Mouse (Mus musculus): ENCODE measurements at regions not wholly inside any gene's neighbourhood (a gene's known extent, or its start where the extent isn't known, plus 50 kb on each side); places are given as distances from the start of the nearest gene placed in this dataset.

GRCm38 (mm10) chr11:19427559-19427958, 408.8 kb upstream of the Meis1 start:
- H3K27ac ChIP-seq (ENCODE audit: insufficient read depth, low read length): no peak overlapping the region
- H3K9ac ChIP-seq (ENCODE audit: low read depth, poor library complexity, severe bottlenecking): no peak overlapping the region
- H3K27me3 ChIP-seq (ENCODE audit: control insufficient read depth, insufficient read depth, low read length, poor library complexity, severe bottlenecking): peaks cover 1% of the 10 kb centered on the region; the same call in 1 of the 2 replicates
- H3K9me3 ChIP-seq (replicated peaks; ENCODE audit: control insufficient read depth, insufficient read depth, low read length, poor library complexity, severe bottlenecking): no peaks in the 10 kb centered on the region
- H3K4me1 ChIP-seq (ENCODE audit: control insufficient read depth, insufficient read depth, low read length): no peaks in the 10 kb centered on the region
- no peaks in the 10 kb centered on the region for H3K36me3 ChIP-seq (ENCODE audit: control insufficient read depth, insufficient read depth, low read length, poor library complexity, severe bottlenecking)
- no peak overlapping the region for H3K4me3 ChIP-seq (ENCODE audit: low read depth, low read length)
- TF ChIP-seq EP300 (IDR thresholded peaks at IDR 0.05; ENCODE audit: insufficient read depth, low read depth, low read length): no peak
- no peak for TF ChIP-seq CTCF (IDR thresholded peaks at IDR 0.05; ENCODE audit: low read depth, low read length)
- no peak for TF ChIP-seq POLR2A (IDR thresholded peaks at IDR 0.05; ENCODE audit: insufficient read depth, low read length)

DNA sequence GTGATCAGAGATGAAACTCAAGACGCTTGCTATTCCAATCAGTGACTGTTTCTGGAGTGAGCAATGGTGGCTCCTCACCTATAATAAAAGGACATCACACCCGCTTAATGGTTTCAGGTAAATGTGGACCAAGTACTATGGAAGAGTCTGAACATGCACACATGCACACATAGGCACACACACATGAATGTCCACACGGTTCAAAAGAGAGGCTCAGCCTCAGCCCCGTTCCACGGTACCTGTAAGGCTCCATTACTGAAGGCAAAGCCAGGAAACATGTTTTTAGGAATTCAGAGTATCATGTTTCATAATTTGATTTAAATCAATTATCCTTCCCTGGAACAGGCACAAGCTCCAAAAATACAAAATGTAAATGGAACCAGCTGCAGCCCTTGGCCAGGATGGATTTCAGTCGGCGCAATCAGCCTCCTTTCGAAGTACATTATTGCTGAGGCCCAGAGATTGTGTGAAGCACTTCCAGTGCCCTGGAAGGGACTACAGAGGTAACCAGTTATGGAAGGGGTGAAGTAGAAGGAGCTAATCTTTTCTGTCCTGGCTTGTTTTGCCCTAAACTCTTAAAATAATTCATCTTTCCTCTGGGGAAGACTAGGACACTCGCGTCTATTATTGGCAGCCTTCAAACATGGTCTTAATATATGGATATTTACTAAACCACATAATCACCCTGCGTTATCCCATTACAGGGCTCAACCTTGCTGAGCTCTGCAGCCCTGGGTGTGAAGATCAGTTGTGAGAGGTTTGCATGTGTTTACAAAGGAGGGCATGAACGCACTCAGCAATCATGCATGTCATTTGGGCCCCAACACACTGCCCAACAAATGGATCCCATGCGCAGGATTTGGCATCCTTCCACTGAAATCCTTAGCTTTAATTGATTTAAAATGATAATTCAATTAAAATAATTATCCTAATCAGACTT, 415.2 kb upstream of the Meis1 start:
- Histone ChIP-seq H3K9ac (ENCODE audit: low read depth, poor library complexity, severe bottlenecking) (no peak overlapping the region), H3K4me3 (ENCODE audit: low read depth, low read length) (no peak overlapping the region), H3K4me1 (ENCODE audit: control insufficient read depth, insufficient read depth, low read length) (no peaks in the 10 kb centered on the region), H3K9me3 (replicated peaks; ENCODE audit: control insufficient read depth, insufficient read depth, low read length, poor library complexity, severe bottlenecking) (no peaks in the 10 kb centered on the region), H3K36me3 (ENCODE audit: control insufficient read depth, insufficient read depth, low read length, poor library complexity, severe bottlenecking) (no peaks in the 10 kb centered on the region), H3K27me3 (ENCODE audit: control insufficient read depth, insufficient read depth, low read length, poor library complexity, severe bottlenecking) (peaks cover 1% of the 10 kb centered on the region; the same call in 1 of the 2 replicates), H3K27ac (ENCODE audit: insufficient read depth, low read length) (no peak overlapping the region)
- no peak for TF ChIP-seq EP300 (IDR thresholded peaks at IDR 0.05; ENCODE audit: insufficient read depth, low read depth, low read length)
- TF ChIP-seq POLR2A (IDR thresholded peaks at IDR 0.05; ENCODE audit: insufficient read depth, low read length): no peak
- TF ChIP-seq CTCF (IDR thresholded peaks at IDR 0.05; ENCODE audit: low read depth, low read length): no peak

DNA sequence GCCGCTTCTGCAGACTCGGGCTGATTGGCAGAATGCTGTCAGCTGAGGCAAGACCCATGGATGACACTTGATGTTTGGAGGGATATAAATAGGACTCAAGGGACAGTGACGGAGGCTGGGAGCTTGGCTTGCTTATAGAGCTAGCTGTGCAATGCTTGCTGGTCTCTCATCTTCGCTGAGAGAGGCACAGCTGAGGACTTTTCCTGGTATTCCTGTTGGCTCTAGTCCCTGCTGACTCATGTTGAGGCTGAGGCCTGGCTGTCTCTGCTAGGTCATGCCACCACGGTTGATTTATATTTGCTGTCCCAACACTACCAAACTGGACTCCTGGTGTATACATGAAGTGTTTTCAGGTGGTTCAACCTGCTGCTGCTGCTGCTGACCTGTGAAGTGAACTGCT, 419.6 kb upstream of the Meis1 start:
- H3K9me3 ChIP-seq (replicated peaks; ENCODE audit: control insufficient read depth, insufficient read depth, low read length, poor library complexity, severe bottlenecking): no peaks in the 10 kb centered on the region
- no peak overlapping the region for H3K9ac ChIP-seq (ENCODE audit: low read depth, poor library complexity, severe bottlenecking)
- TF ChIP-seq POLR2A (IDR thresholded peaks at IDR 0.05; ENCODE audit: insufficient read depth, low read length) (no peak), EP300 (IDR thresholded peaks at IDR 0.05; ENCODE audit: insufficient read depth, low read depth, low read length) (no peak), CTCF (IDR thresholded peaks at IDR 0.05; ENCODE audit: low read depth, low read length) (no peak)
- no peaks in the 10 kb centered on the region for H3K4me1 ChIP-seq (ENCODE audit: control insufficient read depth, insufficient read depth, low read length)
- no peaks in the 10 kb centered on the region for H3K27me3 ChIP-seq (ENCODE audit: control insufficient read depth, insufficient read depth, low read length, poor library complexity, severe bottlenecking)
- H3K4me3 ChIP-seq (ENCODE audit: low read depth, low read length): no peak overlapping the region
- no peak overlapping the region for H3K27ac ChIP-seq (ENCODE audit: insufficient read depth, low read length)
- no peaks in the 10 kb centered on the region for H3K36me3 ChIP-seq (ENCODE audit: control insufficient read depth, insufficient read depth, low read length, poor library complexity, severe bottlenecking)

GRCm38 (mm10) chr11:19441936-19442335, 423.2 kb upstream of the Meis1 start:
- no peak for TF ChIP-seq EP300 (IDR thresholded peaks at IDR 0.05; ENCODE audit: insufficient read depth, low read depth, low read length)
- TF ChIP-seq CTCF (IDR thresholded peaks at IDR 0.05; ENCODE audit: low read depth, low read length): no peak
- no peak for TF ChIP-seq POLR2A (IDR thresholded peaks at IDR 0.05; ENCODE audit: insufficient read depth, low read length)
- Histone ChIP-seq H3K9ac (ENCODE audit: low read depth, poor library complexity, severe bottlenecking) (no peak overlapping the region), H3K4me3 (ENCODE audit: low read depth, low read length) (no peak overlapping the region), H3K27me3 (ENCODE audit: control insufficient read depth, insufficient read depth, low read length, poor library complexity, severe bottlenecking) (no peaks in the 10 kb centered on the region), H3K36me3 (ENCODE audit: control insufficient read depth, insufficient read depth, low read length, poor library complexity, severe bottlenecking) (no peaks in the 10 kb centered on the region), H3K27ac (ENCODE audit: insufficient read depth, low read length) (no peak overlapping the region), H3K9me3 (replicated peaks; ENCODE audit: control insufficient read depth, insufficient read depth, low read length, poor library complexity, severe bottlenecking) (no peaks in the 10 kb centered on the region; the same call in 1 of the 2 replicates), H3K4me1 (ENCODE audit: control insufficient read depth, insufficient read depth, low read length) (no peaks in the 10 kb centered on the region)

DNA sequence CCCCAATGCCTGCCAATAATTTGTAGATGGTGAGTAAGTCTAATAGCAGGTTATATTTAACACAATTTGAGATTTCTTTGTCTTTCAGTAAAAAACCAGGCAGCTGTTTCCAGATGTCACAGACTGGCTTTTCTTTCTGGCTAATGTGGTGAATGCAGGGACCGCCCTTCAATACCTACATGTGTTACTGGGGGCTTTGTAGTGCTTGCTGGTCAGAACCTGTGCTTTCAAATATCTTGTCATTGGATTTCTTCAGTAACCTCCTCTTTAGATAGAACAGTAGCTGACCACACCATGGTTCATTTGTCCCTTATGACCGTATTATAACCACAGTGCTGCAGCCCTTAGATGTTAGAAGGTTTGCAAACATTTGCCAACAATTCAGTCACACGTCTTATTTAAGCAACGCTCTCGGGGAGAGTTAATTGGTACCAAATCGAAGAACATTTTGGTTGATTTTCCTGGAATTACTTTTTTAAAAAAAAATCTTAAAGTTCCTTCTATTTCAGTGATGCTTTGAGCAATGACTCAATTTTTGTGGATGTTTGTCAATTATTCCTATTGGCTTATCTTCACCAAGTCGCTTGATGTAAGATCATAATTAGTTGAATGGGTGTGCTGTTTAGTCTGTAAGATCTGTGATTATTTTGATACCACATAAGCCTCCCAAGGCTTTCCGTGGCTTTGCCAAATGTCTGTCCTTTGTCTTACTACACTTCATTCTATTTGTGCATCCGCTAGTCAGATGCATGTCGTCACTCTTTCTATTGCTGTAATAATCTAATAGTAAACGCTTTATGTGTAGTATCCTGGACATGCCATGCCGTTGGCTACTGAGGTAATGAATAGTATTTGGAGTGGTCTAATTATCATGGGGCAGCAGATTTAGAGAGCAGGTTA, 436.9 kb upstream of the Meis1 start:
- Histone ChIP-seq H3K27ac (ENCODE audit: insufficient read depth, low read length) (no peak overlapping the region), H3K36me3 (ENCODE audit: control insufficient read depth, insufficient read depth, low read length, poor library complexity, severe bottlenecking) (no peaks in the 10 kb centered on the region), H3K9me3 (replicated peaks; ENCODE audit: control insufficient read depth, insufficient read depth, low read length, poor library complexity, severe bottlenecking) (no peaks in the 10 kb centered on the region), H3K9ac (ENCODE audit: low read depth, poor library complexity, severe bottlenecking) (no peak overlapping the region), H3K4me3 (ENCODE audit: low read depth, low read length) (no peak overlapping the region), H3K27me3 (ENCODE audit: control insufficient read depth, insufficient read depth, low read length, poor library complexity, severe bottlenecking) (no peaks in the 10 kb centered on the region), H3K4me1 (ENCODE audit: control insufficient read depth, insufficient read depth, low read length) (no peaks in the 10 kb centered on the region)
- no peak for TF ChIP-seq CTCF (IDR thresholded peaks at IDR 0.05; ENCODE audit: low read depth, low read length)
- TF ChIP-seq EP300 (IDR thresholded peaks at IDR 0.05; ENCODE audit: insufficient read depth, low read depth, low read length): no peak
- no peak for TF ChIP-seq POLR2A (IDR thresholded peaks at IDR 0.05; ENCODE audit: insufficient read depth, low read length)
